Mouse (Mus musculus): ENCODE measurements at regions not wholly inside any gene's neighbourhood (a gene's known extent, or its start where the extent isn't known, plus 50 kb on each side); places are given as distances from the start of the nearest gene placed in this dataset.

- ATAC-seq (replicated peaks in 1 of 2; ENCODE audit: insufficient read depth in 1 of 2, low FRiP score in 2 of 2, low TSS enrichment in 1 of 2, low read depth in 1 of 2, poor library complexity in 2 of 2, severe bottlenecking in 2 of 2) = no peak
Measured at GRCm38 (mm10) chr12:105898580-105899293, 111.3 kb upstream of the Vrk1 start.

DNA sequence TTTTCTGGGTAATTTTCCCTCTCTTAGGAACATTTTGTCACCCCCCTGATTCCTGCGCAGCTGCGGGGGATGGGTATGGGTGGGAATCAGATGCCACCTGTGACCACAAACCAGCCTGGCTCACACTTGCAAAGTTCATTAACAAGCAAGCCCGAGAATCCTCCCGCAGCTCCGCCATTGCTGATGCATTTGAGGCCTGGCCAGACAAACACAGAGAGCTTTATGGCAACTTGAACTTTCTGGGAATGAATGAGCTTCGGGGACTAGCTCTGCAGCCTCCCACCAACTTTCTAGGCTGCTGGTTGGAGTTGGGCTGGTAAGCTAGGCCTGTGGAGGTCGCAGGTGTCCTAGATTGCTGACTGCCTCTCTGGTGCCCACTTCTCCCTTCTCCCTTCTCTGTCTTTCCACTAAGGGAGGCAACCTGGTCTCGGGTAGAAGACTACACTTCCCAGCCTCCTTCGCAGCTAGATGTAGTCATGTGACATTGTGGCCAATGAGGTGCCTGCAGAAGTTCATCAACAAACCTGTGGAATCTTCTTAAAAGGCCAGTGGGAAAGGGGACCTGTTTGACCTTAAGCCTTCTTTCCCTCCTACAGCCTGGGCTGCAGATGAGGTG is 110.6 kb upstream of the Vrk1 start:
- no peak for ATAC-seq (replicated peaks in 1 of 2; ENCODE audit: insufficient read depth in 1 of 2, low FRiP score in 2 of 2, low TSS enrichment in 1 of 2, low read depth in 1 of 2, poor library complexity in 2 of 2, severe bottlenecking in 2 of 2)

DNA sequence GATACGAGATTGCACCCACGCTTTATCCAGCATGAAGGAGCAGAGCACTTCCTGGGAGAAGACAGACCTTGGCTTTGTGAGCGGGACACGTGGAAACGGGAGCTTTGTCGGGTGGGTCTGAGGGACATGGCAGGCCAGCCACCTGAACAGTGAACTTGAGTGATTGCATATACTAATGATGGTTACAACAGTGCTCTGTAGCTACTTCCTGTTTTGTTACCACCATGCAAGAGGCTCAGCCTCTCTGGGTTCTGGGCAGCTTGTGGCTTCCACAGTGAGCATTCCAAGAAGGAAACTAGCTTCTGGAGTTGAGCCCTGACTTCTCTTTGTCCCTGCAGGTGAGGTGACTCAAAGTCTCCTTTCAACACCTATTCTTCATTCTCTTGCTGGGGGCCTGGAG is 109.5 kb upstream of the Vrk1 start:
- peak in 1 of 2 experiments; percentile 42; a peak in 2 of 4 replicates for ATAC-seq (replicated peaks in 1 of 2; ENCODE audit: insufficient read depth in 1 of 2, low FRiP score in 2 of 2, low TSS enrichment in 1 of 2, low read depth in 1 of 2, poor library complexity in 2 of 2, severe bottlenecking in 2 of 2)

- ATAC-seq (replicated peaks in 1 of 2; ENCODE audit: insufficient read depth in 1 of 2, low FRiP score in 2 of 2, low TSS enrichment in 1 of 2, low read depth in 1 of 2, poor library complexity in 2 of 2, severe bottlenecking in 2 of 2) = no peak
Measured at GRCm38 (mm10) chr12:105903072-105903471, 107.0 kb upstream of the Vrk1 start.

DNA sequence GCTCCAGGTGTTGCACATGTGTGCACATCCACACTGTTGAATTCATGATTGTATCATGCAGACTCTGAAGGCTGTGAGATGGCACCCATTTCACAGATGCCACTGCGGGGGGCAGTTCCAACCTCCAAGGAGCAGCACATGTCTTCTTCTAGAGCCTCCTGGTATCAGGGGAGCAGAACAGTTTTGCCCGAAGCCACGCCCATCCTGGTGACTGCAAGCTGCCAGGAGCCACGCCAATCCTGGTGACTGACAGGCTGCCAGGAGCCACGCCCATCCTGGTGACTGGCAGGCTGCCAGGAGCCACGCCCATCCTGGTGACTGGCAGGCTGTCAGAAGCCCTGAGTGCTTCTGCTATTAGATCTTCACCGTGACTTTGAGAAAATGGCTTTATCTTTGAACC is 103.4 kb upstream of the Vrk1 start:
- peak in 1 of 2 experiments; percentile 63; a peak in 2 of 4 replicates for ATAC-seq (replicated peaks in 1 of 2; ENCODE audit: insufficient read depth in 1 of 2, low FRiP score in 2 of 2, low TSS enrichment in 1 of 2, low read depth in 1 of 2, poor library complexity in 2 of 2, severe bottlenecking in 2 of 2)

DNA sequence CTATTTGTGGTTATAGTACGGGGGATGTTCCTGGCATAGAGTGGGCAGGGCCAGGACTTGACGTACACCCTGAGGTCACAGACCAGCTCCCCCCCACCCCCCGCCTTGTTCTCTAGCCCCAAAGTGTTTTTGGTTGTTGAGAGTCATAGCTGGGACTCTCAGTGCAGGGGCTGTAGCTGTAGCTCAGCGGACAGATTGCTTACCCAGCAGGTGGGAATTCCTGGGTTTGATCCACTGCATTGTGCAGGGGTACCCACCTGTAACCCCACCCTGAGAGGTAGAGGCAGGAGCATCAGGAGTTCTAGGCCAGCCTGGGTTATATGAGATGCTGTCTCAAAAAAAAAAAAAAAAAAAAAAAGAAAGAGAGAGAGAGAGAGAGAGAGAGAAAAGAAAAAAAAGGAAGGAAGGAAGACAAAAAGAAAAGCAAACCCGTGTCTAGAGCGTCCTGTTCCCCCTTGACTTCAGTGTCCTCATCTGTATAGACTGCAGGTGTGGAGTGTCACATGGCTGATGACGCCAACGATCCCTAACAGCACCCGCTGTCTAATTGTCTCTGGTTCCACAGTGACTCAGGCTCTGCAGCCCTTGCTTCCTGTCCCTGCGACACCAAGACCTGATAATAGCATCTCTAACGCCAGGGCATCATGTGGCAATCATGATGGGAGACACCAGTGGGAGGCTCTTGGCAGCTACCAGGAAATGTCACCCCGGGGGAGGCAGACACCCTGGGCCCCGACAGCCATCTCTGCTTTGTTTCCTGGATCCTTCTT is 102.0 kb upstream of the Vrk1 start:
- ATAC-seq (replicated peaks in 1 of 2; ENCODE audit: insufficient read depth in 1 of 2, low FRiP score in 2 of 2, low TSS enrichment in 1 of 2, low read depth in 1 of 2, poor library complexity in 2 of 2, severe bottlenecking in 2 of 2) = peak; percentile 18 to 19; a peak in 2 of 4 replicates

GRCm38 (mm10) chr12:105911556-105911955 is 98.5 kb upstream of the Vrk1 start:
- no peak for ATAC-seq (replicated peaks in 1 of 2; ENCODE audit: insufficient read depth in 1 of 2, low FRiP score in 2 of 2, low TSS enrichment in 1 of 2, low read depth in 1 of 2, poor library complexity in 2 of 2, severe bottlenecking in 2 of 2)

DNA sequence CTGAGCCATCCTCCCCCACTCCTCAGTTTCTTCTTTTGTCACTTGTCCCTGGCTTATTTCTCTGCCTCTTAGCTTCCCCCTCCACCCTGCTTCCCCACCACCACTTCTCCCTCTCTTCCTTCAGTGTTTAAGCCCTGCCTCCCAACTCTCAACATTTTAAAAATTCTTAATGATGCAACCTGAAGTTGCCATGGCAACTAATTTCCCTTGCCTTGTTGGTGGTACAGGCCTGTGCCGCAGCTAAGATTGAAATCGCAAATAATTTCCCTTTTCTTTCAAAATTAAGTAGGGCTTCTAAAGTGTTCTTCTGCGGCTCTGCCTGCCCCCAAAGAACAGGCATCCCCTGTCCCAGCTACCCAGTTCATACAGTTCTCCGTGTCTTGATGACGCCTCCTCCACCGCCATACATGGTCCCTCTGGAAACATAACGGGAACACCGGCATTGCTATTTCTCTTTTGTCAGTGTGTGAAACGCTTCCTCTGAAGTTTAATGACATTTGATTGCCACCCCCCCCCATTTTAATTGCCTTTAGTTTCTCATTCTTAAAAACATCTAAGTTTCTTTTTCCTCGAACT is 92.6 kb upstream of the Vrk1 start:
- ATAC-seq (replicated peaks in 1 of 2; ENCODE audit: insufficient read depth in 1 of 2, low FRiP score in 2 of 2, low TSS enrichment in 1 of 2, low read depth in 1 of 2, poor library complexity in 2 of 2, severe bottlenecking in 2 of 2) = peak; percentile 42 to 53; a peak in 2 of 4 replicates

GRCm38 (mm10) chr12:105918775-105919174 is 91.3 kb upstream of the Vrk1 start:
- no peak for ATAC-seq (replicated peaks in 1 of 2; ENCODE audit: insufficient read depth in 1 of 2, low FRiP score in 2 of 2, low TSS enrichment in 1 of 2, low read depth in 1 of 2, poor library complexity in 2 of 2, severe bottlenecking in 2 of 2)

- ATAC-seq (replicated peaks in 1 of 2; ENCODE audit: insufficient read depth in 1 of 2, low FRiP score in 2 of 2, low TSS enrichment in 1 of 2, low read depth in 1 of 2, poor library complexity in 2 of 2, severe bottlenecking in 2 of 2) = no peak
Measured at GRCm38 (mm10) chr12:105927210-105927609, 82.8 kb upstream of the Vrk1 start.

- ATAC-seq (replicated peaks in 1 of 2; ENCODE audit: insufficient read depth in 1 of 2, low FRiP score in 2 of 2, low TSS enrichment in 1 of 2, low read depth in 1 of 2, poor library complexity in 2 of 2, severe bottlenecking in 2 of 2) = no peak
Measured at GRCm38 (mm10) chr12:105929456-105929921, 80.5 kb upstream of the Vrk1 start.

DNA sequence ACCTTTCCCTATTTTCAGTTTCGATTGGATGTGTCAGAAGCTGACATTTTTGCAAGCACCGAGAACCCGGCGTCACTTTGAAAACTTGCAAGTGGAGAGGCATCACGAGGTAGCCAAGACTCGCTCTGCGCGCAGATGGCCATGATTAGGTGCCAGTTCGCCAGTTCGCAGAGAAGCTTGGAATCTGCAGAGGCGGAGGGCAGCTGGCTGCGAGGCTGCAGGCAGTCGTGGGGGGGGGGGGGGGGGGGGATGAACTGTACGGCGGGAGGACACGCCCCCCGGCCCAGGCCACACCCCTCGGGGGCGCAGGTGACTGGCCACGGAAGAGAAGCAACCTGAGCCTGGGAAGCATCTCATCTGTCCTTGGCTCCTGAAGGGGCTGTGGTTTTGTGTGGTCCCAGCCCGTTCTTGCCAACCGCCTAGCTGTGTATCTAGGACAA is 74.6 kb upstream of the Vrk1 start:
- no peak for ATAC-seq (replicated peaks in 1 of 2; ENCODE audit: insufficient read depth in 1 of 2, low FRiP score in 2 of 2, low TSS enrichment in 1 of 2, low read depth in 1 of 2, poor library complexity in 2 of 2, severe bottlenecking in 2 of 2)

DNA sequence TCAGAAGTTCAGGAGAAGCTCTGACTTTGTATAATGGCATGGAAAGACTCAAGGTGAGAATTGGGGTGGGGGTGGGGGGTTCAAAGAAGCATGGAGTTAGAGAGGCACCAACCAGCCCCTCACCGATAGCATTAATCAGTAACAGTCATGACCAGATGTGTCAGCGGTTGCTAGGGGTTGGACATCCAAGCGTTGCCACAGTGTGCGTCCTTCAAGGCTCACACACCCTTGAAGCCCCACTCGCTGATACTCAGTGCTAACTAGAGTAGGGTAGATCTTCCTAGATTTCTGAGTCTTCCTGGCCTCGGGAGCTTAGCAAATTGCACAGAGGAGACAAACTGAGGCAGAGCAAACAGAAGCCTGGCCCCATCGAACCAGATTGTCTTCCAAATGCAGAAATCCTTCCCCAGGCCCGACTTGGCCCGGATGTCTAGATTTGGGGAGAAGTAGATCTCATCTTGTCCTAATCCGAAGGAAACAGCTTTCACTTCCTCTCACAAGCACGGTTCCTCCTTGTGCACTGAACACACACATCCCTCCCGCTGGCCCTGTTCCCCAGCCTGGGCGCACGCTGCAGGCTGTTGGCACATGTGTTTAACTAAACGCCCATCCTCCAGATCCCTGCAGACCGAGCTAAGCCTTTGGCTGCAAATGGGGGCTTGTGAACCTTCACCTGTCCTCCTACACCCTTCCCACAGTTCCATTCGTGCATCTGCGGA is 73.1 kb upstream of the Vrk1 start:
- peak; percentile 95 to 97 for ATAC-seq (replicated peaks in 1 of 2; ENCODE audit: insufficient read depth in 1 of 2, low FRiP score in 2 of 2, low TSS enrichment in 1 of 2, low read depth in 1 of 2, poor library complexity in 2 of 2, severe bottlenecking in 2 of 2)

DNA sequence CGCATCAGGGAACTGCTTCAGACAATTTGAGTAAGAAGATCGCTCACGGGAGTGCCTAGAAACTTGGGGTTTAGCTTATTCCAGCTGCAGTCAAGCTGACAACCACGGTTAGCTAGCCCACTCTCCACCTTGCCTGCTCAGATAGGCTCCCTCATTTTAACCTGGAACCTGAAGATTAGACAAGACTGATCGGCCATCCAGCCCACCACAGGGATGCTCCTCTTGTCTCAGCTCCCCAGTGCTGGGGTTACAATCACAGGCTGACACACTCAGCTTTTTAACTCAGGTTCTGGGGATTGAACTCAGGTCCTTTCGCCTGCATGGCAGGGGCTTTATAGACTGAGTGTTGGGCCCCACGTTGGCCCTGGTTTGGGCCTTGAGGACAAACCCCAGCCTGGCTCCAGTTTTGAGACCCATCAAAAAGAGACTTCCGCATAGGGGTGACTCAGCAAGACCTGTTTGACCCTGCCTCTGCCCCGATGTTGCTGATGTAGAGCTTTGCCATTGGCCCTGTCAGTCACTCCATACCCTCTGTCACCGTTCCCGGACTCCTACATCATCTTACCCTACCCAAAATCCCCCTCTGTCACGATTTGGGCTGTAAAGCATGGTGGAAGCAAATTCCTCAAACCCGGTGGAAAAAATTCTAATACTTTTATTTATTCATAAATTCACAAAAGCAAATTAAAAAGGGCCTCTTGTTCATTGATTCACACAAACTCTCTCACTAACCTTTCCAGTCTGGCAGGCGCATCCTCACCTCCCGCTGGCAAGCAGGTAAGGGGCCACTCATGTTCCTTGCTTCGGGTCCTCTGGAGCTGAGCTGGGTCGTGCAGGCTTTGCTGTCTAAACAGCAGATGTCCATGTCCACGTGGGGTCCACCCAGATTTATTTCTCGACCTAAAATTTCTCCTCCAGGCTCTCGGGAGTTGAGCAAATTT is 67.6 kb upstream of the Vrk1 start:
- no peak for ATAC-seq (replicated peaks in 1 of 2; ENCODE audit: insufficient read depth in 1 of 2, low FRiP score in 2 of 2, low TSS enrichment in 1 of 2, low read depth in 1 of 2, poor library complexity in 2 of 2, severe bottlenecking in 2 of 2)

DNA sequence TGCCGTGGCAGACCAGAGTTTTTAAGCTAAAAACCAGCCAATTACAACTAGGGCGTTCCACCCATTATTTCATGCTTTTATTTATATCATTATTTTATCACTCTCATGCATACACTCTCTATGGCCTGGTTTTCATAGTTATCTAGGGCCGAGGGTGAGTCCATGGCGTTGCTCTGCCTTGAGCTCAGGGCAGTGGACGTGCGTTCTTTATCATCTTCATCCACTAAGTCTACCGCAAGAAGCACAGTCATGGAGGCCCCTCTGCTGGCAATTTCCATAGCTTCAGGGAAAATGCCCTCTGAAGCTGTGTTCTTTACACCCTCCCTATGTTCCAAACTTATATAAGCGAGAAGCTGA is 67.0 kb upstream of the Vrk1 start:
- ATAC-seq (replicated peaks in 1 of 2; ENCODE audit: insufficient read depth in 1 of 2, low FRiP score in 2 of 2, low TSS enrichment in 1 of 2, low read depth in 1 of 2, poor library complexity in 2 of 2, severe bottlenecking in 2 of 2) = 0 out of 4 replicates have a peak, but pooled peaks of 1 of the 2 experiments have one; percentile 12

- ATAC-seq (replicated peaks in 1 of 2; ENCODE audit: insufficient read depth in 1 of 2, low FRiP score in 2 of 2, low TSS enrichment in 1 of 2, low read depth in 1 of 2, poor library complexity in 2 of 2, severe bottlenecking in 2 of 2) = peak in 1 of 2 experiments; percentile 12; a peak in 1 of 4 replicates
Measured at GRCm38 (mm10) chr12:105947332-105947731, 62.7 kb upstream of the Vrk1 start.
